Mouse (Mus musculus) kidney, postnatal 0 days (tissue): ENCODE measurements at regions not wholly inside any gene's neighbourhood (a gene's known extent, or its start where the extent isn't known, plus 50 kb on each side); places are given as distances from the start of the nearest gene placed in this dataset.

Experiments used
- ATAC-seq: fragments of 200-750 bp; cut with Nextera tagmentation; replicated peaks from 2 replicates; pipeline ENCODE4 v1.8.0; 2017; ENCODE audit warnings: low read depth, moderate number of reproducible peaks, moderate TSS enrichment, moderate library complexity; ENCODE audit not compliant: low FRiP score
- DNase-seq: peaks from one replicate; pipeline ENCODE4 v3.0.0-alpha.2; 2016; ENCODE audit warnings: low spot score
- H3K27ac ChIP-seq: fragments of 300-500 bp; sonication (generic); 2 replicates; pipeline ENCODE4 v1.5.1; 2014; ENCODE audit warnings: mild to moderate bottlenecking
- H3K27me3 ChIP-seq: fragments of 300-500 bp; sonication (generic); 2 replicates; pipeline ENCODE4 v1.6.1; 2014; ENCODE audit warnings: low read length, mixed read lengths; ENCODE audit not compliant: insufficient read depth
- H3K36me3 ChIP-seq: fragments of 300-500 bp; sonication (generic); 2 replicates; pipeline ENCODE4 v1.6.1; 2014; ENCODE audit warnings: low read length, mixed read lengths; ENCODE audit not compliant: insufficient read depth
- H3K4me1 ChIP-seq: fragments of 300-500 bp; sonication (generic); replicated peaks from 2 replicates; pipeline ENCODE4 v1.6.1; 2014; ENCODE audit warnings: antibody characterized with exemption, low read length, mixed read lengths; ENCODE audit not compliant: insufficient read depth
- H3K4me2 ChIP-seq: fragments of 300-500 bp; sonication (generic); 2 replicates; pipeline ENCODE4 v1.6.1; 2014; ENCODE audit warnings: mild to moderate bottlenecking, low read length, moderate library complexity, mixed read lengths
- H3K4me3 ChIP-seq: fragments of 300-500 bp; sonication (generic); replicated peaks from 2 replicates; pipeline ENCODE4 v1.5.1; 2014; ENCODE audit warnings: low read depth, low read length
- H3K9ac ChIP-seq: fragments of 300-500 bp; sonication (generic); 2 replicates; pipeline ENCODE4 v1.6.1; 2014; ENCODE audit warnings: low read depth, low read length
- H3K9me3 ChIP-seq: fragments of 300-500 bp; sonication (generic); replicated peaks from 2 replicates; pipeline ENCODE4 v1.6.1; 2016; ENCODE audit warnings: low read length, inconsistent platforms, mixed read lengths
- CTCF ChIP-seq: IDR thresholded peaks from 2 replicates; pipeline ENCODE4 v1.5.1; 2016; ENCODE audit warnings: antibody characterized with exemption, low read depth, mild to moderate bottlenecking, moderate library complexity
- WGBS: fragments of 180-500 bp; shearing (Covaris S2); extraction: QIAGEN DNeasy Blood & Tissue Kit; methylation state at CpG from one replicate; pipeline ENCODE4 v1.1.7; 2014; 5-methylcytosine and 5-hydroxymethylcytosine counted together

DNA sequence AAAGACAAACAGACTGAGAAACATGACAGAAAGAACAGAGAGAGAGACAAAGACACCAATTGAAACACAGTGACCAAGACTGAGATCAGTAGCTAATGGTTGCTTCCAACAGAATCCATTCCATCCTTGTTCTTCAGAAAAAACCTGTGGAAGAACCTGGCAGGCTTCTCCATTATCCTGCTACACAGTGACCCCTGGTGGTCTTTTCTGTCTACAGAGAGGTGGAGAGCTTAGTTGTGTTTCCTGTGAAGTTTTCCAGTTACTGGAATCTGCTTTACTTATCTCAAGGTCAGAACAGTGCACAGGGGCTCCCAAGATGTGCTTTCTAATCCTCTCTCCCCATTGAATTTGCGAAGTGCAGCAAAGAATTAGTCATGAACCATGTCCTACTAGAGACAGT is 339.1 kb upstream of the Msl3l2 start:
- H3K27me3 ChIP-seq = no peaks in the 10 kb centered on the region
- WGBS = 61% methylated on average over 1 of the region's 1 CpGs
- no peaks in the 10 kb centered on the region for H3K36me3 ChIP-seq
- no peaks in the 10 kb centered on the region for H3K9me3 ChIP-seq
- H3K27ac ChIP-seq = no peak overlapping the region
- TF ChIP-seq CTCF = peak; percentile 89
- H3K4me3 ChIP-seq = no peak overlapping the region
- DNase-seq (peak; percentile 85), ATAC-seq (peak; percentile 46; the same call in 1 of the 2 replicates)
- H3K4me1 ChIP-seq = no peaks in the 10 kb centered on the region
- H3K9ac ChIP-seq = no peak overlapping the region
- no peak overlapping the region for H3K4me2 ChIP-seq

DNA sequence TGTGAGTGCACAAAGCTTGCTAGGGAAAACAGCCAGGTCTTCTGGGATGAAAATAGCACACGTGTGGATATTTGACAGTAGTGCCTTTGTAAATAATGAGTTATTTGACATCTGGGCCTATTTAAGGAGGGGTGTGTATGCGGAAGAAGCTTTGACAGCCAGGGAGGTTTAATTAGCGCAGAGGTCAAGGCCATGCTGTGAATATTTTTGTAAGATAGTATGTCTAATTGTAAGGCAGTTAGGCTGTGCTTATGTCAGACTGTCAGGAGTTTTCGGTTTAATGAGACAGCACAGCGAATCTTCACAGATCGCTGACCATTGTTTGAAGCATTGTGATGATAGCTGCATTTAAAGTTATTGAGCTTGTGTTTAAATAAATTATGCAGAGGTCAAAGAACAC is 337.1 kb upstream of the Msl3l2 start:
- H3K27me3 ChIP-seq = no peaks in the 10 kb centered on the region
- DNase-seq (peak; percentile 59), ATAC-seq (no peak)
- H3K36me3 ChIP-seq = no peaks in the 10 kb centered on the region
- no peaks in the 10 kb centered on the region for H3K4me1 ChIP-seq
- WGBS = 15% methylated on average over 6 of the region's 6 CpGs
- H3K4me3 ChIP-seq = no peak overlapping the region
- no peak overlapping the region for H3K4me2 ChIP-seq
- TF ChIP-seq CTCF = no peak
- no peak overlapping the region for H3K27ac ChIP-seq
- no peak overlapping the region for H3K9ac ChIP-seq
- H3K9me3 ChIP-seq = no peaks in the 10 kb centered on the region

DNA sequence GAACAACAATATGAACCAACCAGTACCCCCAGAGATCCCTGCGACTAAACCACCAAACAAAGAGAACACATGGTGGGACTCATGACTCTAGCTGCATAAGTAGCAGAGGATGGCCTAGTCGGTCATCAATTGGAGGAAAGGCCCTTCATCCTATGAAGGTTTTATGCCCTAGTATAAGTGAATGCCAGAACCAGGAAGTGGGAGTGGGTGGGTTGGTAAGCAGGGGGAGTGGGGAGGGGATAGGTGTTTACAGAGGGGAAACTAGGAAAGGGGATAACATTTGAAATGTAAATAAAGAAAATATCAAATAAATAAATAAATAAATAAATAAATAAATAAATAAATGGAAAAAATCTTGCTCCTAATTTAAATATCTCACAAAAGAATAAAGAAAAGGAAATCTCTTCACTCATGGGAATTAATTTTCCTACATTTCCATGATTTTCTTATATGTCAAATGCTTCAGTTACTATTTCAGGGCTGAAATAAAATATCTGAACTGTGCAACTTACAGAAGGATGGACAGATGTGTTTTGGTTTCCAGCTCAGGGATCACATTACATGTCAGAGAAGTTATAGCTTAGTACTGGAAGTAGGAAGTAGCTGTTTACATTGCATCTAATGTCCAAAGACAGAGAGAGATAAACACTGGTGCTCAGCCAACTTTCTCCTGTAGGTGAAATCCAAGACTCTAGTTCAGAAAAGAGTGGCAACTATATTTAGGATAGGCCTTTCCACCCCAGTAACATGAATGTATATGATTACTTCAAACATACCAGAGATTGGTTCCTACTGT is 323.8 kb upstream of the Msl3l2 start:
- no peak for ATAC-seq
- H3K4me2 ChIP-seq = no peak overlapping the region
- no peaks in the 10 kb centered on the region for H3K27me3 ChIP-seq
- peak; percentile 65 for DNase-seq
- no peak overlapping the region for H3K4me3 ChIP-seq
- H3K9me3 ChIP-seq = no peaks in the 10 kb centered on the region
- H3K9ac ChIP-seq = no peak overlapping the region
- no peaks in the 10 kb centered on the region for H3K36me3 ChIP-seq
- no peak for TF ChIP-seq CTCF
- WGBS = 52% methylated on average over 2 of the region's 2 CpGs
- no peak overlapping the region for H3K27ac ChIP-seq
- H3K4me1 ChIP-seq = no peaks in the 10 kb centered on the region

DNA sequence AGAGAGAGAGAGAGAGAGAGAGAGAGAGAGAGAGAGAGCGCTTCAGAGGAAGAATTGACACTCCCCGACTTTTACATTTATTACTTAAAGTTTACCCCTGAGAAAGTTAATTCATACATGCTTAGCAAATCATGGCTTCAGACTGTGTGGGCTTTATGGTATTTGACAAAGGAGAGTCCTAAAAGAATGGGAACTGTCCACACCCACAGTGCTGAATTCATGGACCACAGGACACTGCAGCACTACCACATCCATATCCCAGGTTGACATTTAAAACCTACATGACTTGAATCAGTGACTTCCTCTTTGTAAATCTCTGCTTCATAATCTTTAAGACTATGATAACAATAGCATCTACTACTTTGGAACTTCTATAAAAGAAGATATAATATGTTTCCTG is 292.8 kb upstream of the Msl3l2 start:
- TF ChIP-seq CTCF = no peak
- no peak overlapping the region for H3K9ac ChIP-seq
- no peaks in the 10 kb centered on the region for H3K4me1 ChIP-seq
- no peaks in the 10 kb centered on the region for H3K27me3 ChIP-seq
- H3K4me3 ChIP-seq = no peak overlapping the region
- H3K4me2 ChIP-seq = no peak overlapping the region
- H3K9me3 ChIP-seq = no peaks in the 10 kb centered on the region
- peak; percentile 62 for DNase-seq
- H3K27ac ChIP-seq = no peak overlapping the region
- ATAC-seq = no peak
- 79% methylated on average over 2 of the region's 2 CpGs for WGBS
- H3K36me3 ChIP-seq = no peaks in the 10 kb centered on the region

DNA sequence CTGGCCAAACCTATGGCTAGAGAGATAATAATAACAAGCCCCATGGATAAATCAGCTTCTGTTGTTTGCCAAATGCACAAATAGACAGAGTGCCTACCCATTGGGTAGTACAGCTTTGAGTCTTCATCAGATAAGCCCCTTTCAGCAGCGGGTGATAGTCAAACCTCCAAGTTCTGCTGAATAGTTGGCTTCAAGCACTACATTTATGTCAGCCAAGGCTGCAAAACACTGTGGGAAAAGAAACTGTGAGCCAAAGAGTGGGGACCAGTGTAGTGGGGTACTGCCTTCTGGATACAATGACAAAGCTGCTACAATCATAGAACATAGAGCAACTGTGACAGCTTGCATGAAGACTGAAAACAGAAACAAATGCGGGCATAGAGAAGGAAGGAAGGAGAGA is 255.4 kb upstream of the Msl3l2 start:
- WGBS = 79% methylated on average over 2 of the region's 2 CpGs
- no peak for ATAC-seq
- TF ChIP-seq CTCF = no peak
- no peak for DNase-seq
- no peak overlapping the region for H3K27ac ChIP-seq
- no peaks in the 10 kb centered on the region for H3K36me3 ChIP-seq
- H3K4me1 ChIP-seq = no peaks in the 10 kb centered on the region
- H3K9ac ChIP-seq = no peak overlapping the region
- no peaks in the 10 kb centered on the region for H3K9me3 ChIP-seq
- H3K4me2 ChIP-seq = no peak overlapping the region
- no peaks in the 10 kb centered on the region for H3K27me3 ChIP-seq
- H3K4me3 ChIP-seq = no peak overlapping the region

DNA sequence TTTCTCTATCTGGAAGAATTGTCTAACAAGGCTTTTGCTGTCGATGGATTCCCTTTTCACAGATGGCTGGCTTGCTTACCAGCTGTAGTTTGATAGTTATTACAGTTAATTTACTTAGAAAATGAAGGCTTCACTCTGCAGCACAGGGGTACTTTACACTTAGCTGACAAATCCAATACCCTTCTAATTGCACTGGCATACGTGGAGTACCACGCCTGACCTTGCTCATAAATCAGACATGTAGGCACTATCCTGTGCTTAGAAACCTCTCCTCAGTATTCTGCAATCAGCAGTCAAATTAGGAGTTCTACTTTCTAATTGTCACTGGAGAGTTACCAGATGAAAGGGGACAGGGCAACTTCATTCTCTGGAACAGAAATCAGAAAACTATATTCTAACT is 214.1 kb upstream of the Msl3l2 start:
- ATAC-seq (no peak), DNase-seq (peak; percentile 39)
- H3K4me1 ChIP-seq = no peaks in the 10 kb centered on the region
- no peaks in the 10 kb centered on the region for H3K9me3 ChIP-seq
- TF ChIP-seq CTCF = no peak
- no peak overlapping the region for H3K4me2 ChIP-seq
- no peak overlapping the region for H3K27ac ChIP-seq
- no peaks in the 10 kb centered on the region for H3K27me3 ChIP-seq
- WGBS = 25% methylated on average over 3 of the region's 3 CpGs
- no peak overlapping the region for H3K9ac ChIP-seq
- no peak overlapping the region for H3K4me3 ChIP-seq
- no peaks in the 10 kb centered on the region for H3K36me3 ChIP-seq

DNA sequence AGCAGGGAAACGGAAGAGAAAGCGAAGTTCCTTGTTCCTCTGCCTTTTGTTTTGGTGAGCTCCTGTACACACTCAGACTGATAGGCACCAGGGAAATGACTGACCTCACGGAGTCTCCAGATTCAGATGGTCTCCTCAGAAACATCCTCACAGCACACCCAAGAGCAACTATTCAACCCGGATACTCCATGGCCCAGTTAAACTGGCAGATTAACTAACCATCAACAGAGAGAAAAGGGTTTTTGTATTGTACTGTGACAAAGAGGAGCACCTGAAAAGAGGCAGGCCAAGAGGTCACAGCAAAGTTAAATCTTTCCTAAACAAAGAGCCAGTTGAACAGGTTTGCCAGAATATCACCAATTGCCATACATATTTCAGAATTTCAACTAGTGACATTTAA is 177.6 kb upstream of the Msl3l2 start:
- ATAC-seq (no peak), DNase-seq (no peak)
- no peaks in the 10 kb centered on the region for H3K9me3 ChIP-seq
- H3K27ac ChIP-seq = no peak overlapping the region
- H3K27me3 ChIP-seq = no peaks in the 10 kb centered on the region
- H3K9ac ChIP-seq = no peak overlapping the region
- no peaks in the 10 kb centered on the region for H3K4me1 ChIP-seq
- H3K36me3 ChIP-seq = no peaks in the 10 kb centered on the region
- no peak for TF ChIP-seq CTCF
- no peak overlapping the region for H3K4me2 ChIP-seq
- 93% methylated on average over 4 of the region's 4 CpGs for whole genome bisulfite sequencing
- no peak overlapping the region for H3K4me3 ChIP-seq
